Mouse (Mus musculus): ENCODE data around the gene Slc35e4. TPM values are rescaled to one million over a fixed set of nuclear protein-coding genes. Genes with fewer than 3 reads are reported as not detected.

The Slc35e4 gene
- total and polyA plus RNA-seq, 3 experiments, result 3.3 to 10.9 (median 4.6) TPM

DNA sequence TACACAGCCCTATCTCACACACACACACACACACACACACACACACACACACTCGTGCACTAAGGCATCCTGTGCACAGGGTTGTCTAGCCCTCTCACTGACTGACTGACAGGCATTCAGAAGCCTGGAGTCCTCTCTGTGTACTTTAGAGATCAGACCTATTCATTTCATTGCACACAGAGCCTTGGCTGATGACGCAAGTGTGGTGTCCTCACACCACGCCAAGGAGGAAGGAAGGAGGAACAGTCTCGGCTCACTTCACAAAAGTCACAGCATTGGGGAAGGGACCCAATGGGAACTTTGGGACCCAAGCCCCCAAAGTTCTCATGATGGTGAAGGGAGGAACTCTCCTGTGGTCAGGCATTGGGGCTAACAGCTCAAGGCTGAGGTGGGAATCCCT is 15.6 kb upstream of the Slc35e4 start:
- dilution Hi-C loops (cut with MboI; ENCODE audit: extremely low pct_ligation_motif_present, extremely low pct_unique_long_range_greater_than_20kb, low sequenced_read_pairs) (no loop called here), in situ Hi-C loops (cut with MboI; ENCODE audit: low pct_ligation_motif_present, low pct_unique_long_range_greater_than_20kb, low sequenced_read_pairs) (no loop called here)
- Histone ChIP-seq H3K4me3 (replicated peaks in 1 of 3; ENCODE audit: low read depth in 2 of 3, low read length in 2 of 3, poor library complexity in 1 of 3) (no peak overlapping the region), H3K4me1 (ENCODE audit: control insufficient read depth in 1 of 2, insufficient read depth in 2 of 2) (peaks cover 0 to 7% of the 10 kb centered on the region in 2 experiments; a peak in 2 of 4 replicates), H3K9ac (ENCODE audit: insufficient read depth, low read depth) (no peak overlapping the region), H3K9me3 (replicated peaks; ENCODE audit: low read length) (no peaks in the 10 kb centered on the region), H3K27me3 (replicated peaks) (peaks cover 86% of the 10 kb centered on the region), H3K36me3 (replicated peaks in 1 of 2; ENCODE audit: control insufficient read depth in 1 of 2, insufficient read depth in 1 of 2, low read length in 1 of 2) (no peaks in the 10 kb centered on the region), H3K79me2 (replicated peaks; ENCODE audit: control insufficient read depth, extremely low read depth, insufficient read depth, poor library complexity, severe bottlenecking) (no peaks in the 10 kb centered on the region), H3K27ac (ENCODE audit: insufficient read depth, low read depth) (no peak overlapping the region), H3K4me2 (ENCODE audit: insufficient read depth, low read depth, poor library complexity, severe bottlenecking) (no peak overlapping the region)
- TF ChIP-seq TBP (conservative IDR thresholded peaks at IDR 0.05; ENCODE audit: low read depth, low read length) (no peak), CTCF (conservative IDR thresholded peaks at IDR 0.05 in 1 of 2, IDR thresholded peaks at IDR 0.05 in 1 of 2; ENCODE audit: low read depth in 2 of 2, low read length in 2 of 2) (no peak), USF2 (conservative IDR thresholded peaks at IDR 0.05; ENCODE audit: low read depth, low read length) (no peak), HCFC1 (IDR thresholded peaks at IDR 0.05; ENCODE audit: low read depth, low read length) (no peak), IRF4 (IDR thresholded peaks at IDR 0.05; ENCODE audit: low read depth, low read length) (no peak)
- no peak for DNase-seq (ENCODE audit: extremely low read depth)

DNA sequence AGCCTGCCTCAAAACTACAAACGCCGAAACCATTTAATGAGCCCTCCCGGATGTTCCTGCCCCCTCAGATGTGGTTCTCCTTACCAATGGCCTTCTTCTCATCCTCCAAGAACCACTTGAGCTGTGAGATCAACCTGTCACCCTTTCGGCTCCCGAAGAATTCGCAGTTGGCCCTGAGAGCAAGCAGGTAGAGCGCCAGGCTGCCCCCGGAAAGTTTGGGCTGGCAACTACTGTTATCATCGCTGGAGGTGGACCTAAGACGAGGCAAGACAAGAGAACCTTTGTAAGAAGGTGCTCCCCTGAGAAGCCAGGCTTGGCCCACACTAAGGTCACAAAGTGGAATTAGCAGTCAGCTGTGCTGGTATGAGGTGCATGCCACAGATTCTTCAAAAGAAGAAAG is 11.5 kb upstream of the Slc35e4 start:
- H3K4me3 ChIP-seq (replicated peaks in 1 of 3; ENCODE audit: low read depth in 2 of 3, low read length in 2 of 3, poor library complexity in 1 of 3), result no peak overlapping the region
- no peak for DNase-seq (ENCODE audit: extremely low read depth)
- dilution Hi-C loops (cut with MboI; ENCODE audit: extremely low pct_ligation_motif_present, extremely low pct_unique_long_range_greater_than_20kb, low sequenced_read_pairs) (no loop called here), in situ Hi-C loops (cut with MboI; ENCODE audit: low pct_ligation_motif_present, low pct_unique_long_range_greater_than_20kb, low sequenced_read_pairs) (no loop called here)
- no peaks in the 10 kb centered on the region for H3K9me3 ChIP-seq (replicated peaks; ENCODE audit: low read length)
- no peaks in the 10 kb centered on the region for H3K36me3 ChIP-seq (replicated peaks in 1 of 2; ENCODE audit: control insufficient read depth in 1 of 2, insufficient read depth in 1 of 2, low read length in 1 of 2)
- H3K79me2 ChIP-seq (replicated peaks; ENCODE audit: control insufficient read depth, extremely low read depth, insufficient read depth, poor library complexity, severe bottlenecking), result no peaks in the 10 kb centered on the region
- no peak overlapping the region for H3K27ac ChIP-seq (ENCODE audit: insufficient read depth, low read depth)
- H3K27me3 ChIP-seq (replicated peaks), result peaks cover 87% of the 10 kb centered on the region
- TF ChIP-seq UBTF (IDR thresholded peaks at IDR 0.05; ENCODE audit: low read depth, low read length) (no peak), CHD1 (IDR thresholded peaks at IDR 0.05; ENCODE audit: low read depth, low read length) (no peak), MAX (IDR thresholded peaks at IDR 0.05; ENCODE audit: low read length) (no peak), MAZ (IDR thresholded peaks at IDR 0.05; ENCODE audit: low read depth, low read length) (no peak), NELFE (IDR thresholded peaks at IDR 0.05; ENCODE audit: low read depth, low read length) (no peak), IRF4 (IDR thresholded peaks at IDR 0.05; ENCODE audit: low read depth, low read length) (no peak), USF2 (conservative IDR thresholded peaks at IDR 0.05; ENCODE audit: low read depth, low read length) (no peak), KAT2A (IDR thresholded peaks at IDR 0.05; ENCODE audit: insufficient replicate concordance, low read length) (no peak), MXI1 (IDR thresholded peaks at IDR 0.05; ENCODE audit: low read depth, low read length) (no peak), PAX5 (IDR thresholded peaks at IDR 0.05; ENCODE audit: low read length) (no peak), TCF12 (IDR thresholded peaks at IDR 0.05; ENCODE audit: low read depth, low read length) (no peak), BHLHE40 (IDR thresholded peaks at IDR 0.05; ENCODE audit: low read depth, low read length) (no peak), ZNF384 (IDR thresholded peaks at IDR 0.05; ENCODE audit: low read depth, low read length) (no peak)
- H3K4me1 ChIP-seq (ENCODE audit: control insufficient read depth in 1 of 2, insufficient read depth in 2 of 2), result no peaks in the 10 kb centered on the region
- H3K9ac ChIP-seq (ENCODE audit: insufficient read depth, low read depth), result no peak overlapping the region
- H3K4me2 ChIP-seq (ENCODE audit: insufficient read depth, low read depth, poor library complexity, severe bottlenecking), result no peak overlapping the region
